12 mouse cellular contexts compared by ENCODE assay signal in the genomic region with DNA sequence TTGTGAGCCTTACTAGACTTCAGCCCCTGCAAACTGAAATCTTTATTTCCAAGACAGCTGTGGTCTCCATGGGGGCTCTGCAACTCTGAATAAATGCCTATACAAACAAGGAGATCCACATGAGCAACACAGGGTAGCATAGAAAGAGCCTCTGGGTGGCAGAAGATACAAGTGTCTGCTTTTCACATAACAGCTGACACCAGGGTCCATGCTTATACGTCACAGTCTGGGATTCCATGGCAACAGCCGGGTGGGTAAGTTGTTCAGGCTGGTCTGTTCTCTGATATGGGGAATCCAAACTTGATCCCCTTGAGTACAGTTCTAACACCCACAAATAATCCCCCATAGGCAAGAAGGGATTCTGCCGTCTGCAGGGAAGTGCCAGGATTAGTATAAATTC.
DNase-seq lines count a peak whose midpoint lies in the region; ATAC-seq and TF ChIP-seq lines count a peak whose summit lies in the region.
"Had no signal": no experiment of that assay in that cellular context is flagged by ENCODE, and none has a peak within 500 bp of the region (broad histone marks: within the 10 kb centered on the region; RNA-seq: fewer than 3 reads in every experiment).

No protein-coding gene starts in this region.

- peak overlapping the region; percentile 40 for H3K27ac ChIP-seq in heart, embryonic 12.5 days (ENCODE audit: poor library complexity, severe bottlenecking)
- H3K27ac ChIP-seq in heart, embryonic 10.5 days = no peak overlapping the region
- H3K27ac ChIP-seq in layer of hippocampus, adult 2 months = no peak overlapping the region

- no peak for ATAC-seq in heart, embryonic 12.5 days (ENCODE audit: insufficient number of reproducible peaks, low FRiP score)
- no peak for ATAC-seq in megakaryocyte-erythroid progenitor cell, adult 5-6 weeks (replicated peaks; ENCODE audit: low FRiP score, low TSS enrichment, poor library complexity, severe bottlenecking)

- H3K9ac ChIP-seq in heart, embryonic 12.5 days = no peak overlapping the region

- no peaks in the 10 kb centered on the region for H3K9me3 ChIP-seq in heart, embryonic 12.5 days (replicated peaks)
- H3K9me3 ChIP-seq in heart, embryonic 10.5 days = no peaks in the 10 kb centered on the region

- whole genome bisulfite sequencing in heart, embryonic 12.5 days = 40% methylated on average over 3 of the region's 3 CpGs
- 37% methylated on average over 3 of the region's 3 CpGs for whole genome bisulfite sequencing in heart, embryonic 10.5 days

- H3K36me3 ChIP-seq in heart, embryonic 12.5 days = no peaks in the 10 kb centered on the region
- H3K36me3 ChIP-seq in heart, embryonic 10.5 days = no peaks in the 10 kb centered on the region

- H3K4me1 ChIP-seq in heart, embryonic 12.5 days (replicated peaks) = peaks cover 44% of the 10 kb centered on the region
- peaks cover 52% of the 10 kb centered on the region for H3K4me1 ChIP-seq in heart, embryonic 10.5 days

- no peaks in the 10 kb centered on the region for H3K27me3 ChIP-seq in heart, embryonic 12.5 days (replicated peaks)
- no peaks in the 10 kb centered on the region for H3K27me3 ChIP-seq in heart, embryonic 10.5 days (ENCODE audit: insufficient read depth, poor library complexity, severe bottlenecking)

- H3K4me3 ChIP-seq in heart, embryonic 12.5 days = no peak overlapping the region
- no peak overlapping the region for H3K4me3 ChIP-seq in heart, embryonic 10.5 days
- H3K4me3 ChIP-seq in layer of hippocampus, adult 2 months = no peak overlapping the region

- DNase-seq in heart, embryonic 10.5 days (ENCODE audit: low spot score) = no peak
- DNase-seq in layer of hippocampus, adult 2 months (ENCODE audit: low spot score in 2 of 2) = peak; percentile 36 to 44
- no peak for DNase-seq in layer of hippocampus, adult 9-10 months (ENCODE audit: low spot score)
- DNase-seq in brain, embryonic 18.5 days (ENCODE audit: low read depth, low spot score) = peak; percentile 8
- peak; percentile 12 for DNase-seq in mesoderm, embryonic 11.5 days (ENCODE audit: low read depth, low spot score)
- DNase-seq in MN1 (ENCODE audit: low spot score) = no peak
- DNase-seq: adrenal gland, postnatal 25 days; cerebellum, adult 8-10 months; kidney, postnatal 10 days; spleen, adult 18-20 months had no signal

- TF ChIP-seq CTCF in layer of hippocampus, adult 2 months (conservative IDR thresholded peaks at IDR 0.05) = peak; percentile 63

- H3K4me2 ChIP-seq in heart, embryonic 12.5 days = no peak overlapping the region

Comparison
In these comparisons a context has a peak if more than half of its experiments do, and no peak if none do; other contexts are left out.
1. DNase-seq: peak in layer of hippocampus, adult 2 months (2 of 2), brain, embryonic 18.5 days (single experiment) and mesoderm, embryonic 11.5 days (single experiment); none in heart, embryonic 10.5 days (single experiment), layer of hippocampus, adult 9-10 months (single experiment) and MN1 (single experiment).